Mouse (Mus musculus): ENCODE measurements around the gene Wdfy3.

- TF ChIP-seq POLR2A (IDR thresholded peaks at IDR 0.05; ENCODE audit: insufficient read depth, low read depth, low read length) (no peak), CTCF (IDR thresholded peaks at IDR 0.05; ENCODE audit: insufficient read depth, low read depth, low read length) (no peak)
Measured at GRCm38 (mm10) chr5:101802358-101803022, 267.2 kb downstream of the Wdfy3 start.

All from olfactory bulb, adult 2 months (tissue).